8 mouse cellular contexts compared by ENCODE assay signal in genomic region chr17:65559273-65559672, GRCm38 (mm10). TPM values are rescaled to one million over a fixed set of nuclear protein-coding genes. Genes with fewer than 3 reads are reported as not detected.
A peak's percentile ranks its signal among the peaks of the same experiment; 100 is the strongest.
DNase-seq lines count a peak whose midpoint lies in the region; ATAC-seq and TF ChIP-seq lines count a peak whose summit lies in the region.

No protein-coding gene starts in this region.

- DNase-seq in heart, adult 11 months: peak; percentile 90
- DNase-seq in heart, adult 18-20 months: no peak
- DNase-seq in CD8-positive naive resting alpha-beta T cell, adult 2 months (ENCODE audit: low read depth in 2 of 2, low spot score in 2 of 2): peak; percentile 34 to 36
- DNase-seq in urinary bladder, postnatal 14 days (ENCODE audit: low spot score): no peak
- no peak for DNase-seq in kidney, adult 8-10 months
- DNase-seq in testis, postnatal 10 days (ENCODE audit: low spot score): no peak

- no peak overlapping the region for H3K4me3 ChIP-seq in embryonic fibroblast, embryonic 13.5 days (ENCODE audit: insufficient read depth, low read length)

- ATAC-seq in megakaryocyte progenitor cell, adult 5-6 weeks (replicated peaks; ENCODE audit: poor library complexity): peak; percentile 76

- peaks cover 2% of the 10 kb centered on the region for H3K4me1 ChIP-seq in embryonic fibroblast, embryonic 13.5 days (ENCODE audit: control insufficient read depth, insufficient read depth, low read length)

- H3K27ac ChIP-seq in embryonic fibroblast, embryonic 13.5 days (ENCODE audit: insufficient read depth, low read length): no peak overlapping the region

- no peak for TF ChIP-seq POLR2A in embryonic fibroblast, embryonic 13.5 days (IDR thresholded peaks at IDR 0.05; ENCODE audit: low read depth, low read length)

- peak; percentile 17; the same call in 1 of the 2 replicates for TF ChIP-seq CTCF in embryonic fibroblast, embryonic 13.5 days (IDR thresholded peaks at IDR 0.05; ENCODE audit: borderline replicate concordance, insufficient read depth, low read length)

RNA-seq across cellular contexts. Expression of gene Tmem232, which starts 18.7 kb away (rescaled TPM):
- under 1 TPM in 1 of 2 experiments, not detected in 1; 0.28 TPM for total RNA-seq in heart, adult 18-20 months (2021)
- polyA plus RNA-seq in embryonic fibroblast, embryonic 13.5 days (2011; ENCODE audit: insufficient read length, low read depth, missing spikeins): not detected in 2 replicates
- not detected in 2 replicates for total RNA-seq in megakaryocyte progenitor cell, adult 5-6 weeks (2015)
- not detected in 2 replicates for total RNA-seq in megakaryocyte progenitor cell, adult 5-6 weeks (2017)

RNA-seq across cellular contexts. Expression of gene Vapa, which starts 54.1 kb away (rescaled TPM):
- 10 to 100 TPM; 91.8 to 92.7 TPM for total RNA-seq in heart, adult 18-20 months (2021)
- polyA plus RNA-seq in embryonic fibroblast, embryonic 13.5 days (2011; ENCODE audit: insufficient read length, low read depth, missing spikeins): 202 and 238 TPM in 2 replicates
- total RNA-seq in megakaryocyte progenitor cell, adult 5-6 weeks (2015): 195 and 214 TPM in 2 replicates
- total RNA-seq in megakaryocyte progenitor cell, adult 5-6 weeks (2017): 141 and 147 TPM in 2 replicates

Comparison
In these comparisons a context has a peak if more than half of its experiments do, and no peak if none do; other contexts are left out.
1. DNase-seq: peak in heart, adult 11 months (single experiment) and CD8-positive naive resting alpha-beta T cell, adult 2 months (2 of 2); none in heart, adult 18-20 months (0 of 2), urinary bladder, postnatal 14 days (single experiment), kidney, adult 8-10 months (0 of 2) and testis, postnatal 10 days (single experiment).